Mouse (Mus musculus) frontal cortex, adult 2 months (tissue): ENCODE measurements around the gene Flt4. TPM values are rescaled to one million over a fixed set of nuclear protein-coding genes. Genes with fewer than 3 reads are reported as not detected.

ENCODE experiments used
- DNase-seq, 2 experiments: peaks; one replicate each; pipeline ENCODE4 v3.0.0; 2022; ENCODE audit warnings: low spot score in 1 of 2; ENCODE audit errors: extremely low spot score in 1 of 2
- polyA plus RNA-seq: library from polyadenylated mRNA; depleted of rRNA; stranded (reverse); fragments of >200 nt; gene quantifications from 2 replicates; pipeline ENCODE4 v1.2.3, GENCODE M21; 2012

The Flt4 gene
- polyA plus RNA-seq, 1 experiment = 1.9 TPM

GRCm38 (mm10) chr11:49636449-49636848 lies 27.4 kb downstream of the Flt4 start:
- no peak for DNase-seq

GRCm38 (mm10) chr11:49645677-49646076 lies 36.6 kb downstream of the Flt4 start:
- no peak for DNase-seq

- DNase-seq = peak in 1 of 2 experiments; percentile 28
Measured at GRCm38 (mm10) chr11:49650113-49650993, 41.3 kb downstream of the Flt4 start.

- DNase-seq = peak; percentile 43 to 69
Measured at GRCm38 (mm10) chr11:49650994-49651761, 42.1 kb downstream of the Flt4 start.

GRCm38 (mm10) chr11:49651762-49652322 lies 42.8 kb downstream of the Flt4 start:
- no peak for DNase-seq

- DNase-seq = peak; percentile 66 to 96
Measured at GRCm38 (mm10) chr11:49652401-49653078, 43.5 kb downstream of the Flt4 start.

- no peak for DNase-seq
Measured at GRCm38 (mm10) chr11:49653079-49653408, 44.0 kb downstream of the Flt4 start.

- no peak for DNase-seq
Measured at GRCm38 (mm10) chr11:49654651-49655050, 45.6 kb downstream of the Flt4 start.

- DNase-seq = no peak
Measured at GRCm38 (mm10) chr11:49655501-49655900, 46.4 kb downstream of the Flt4 start.

GRCm38 (mm10) chr11:49658065-49658464 lies 49.0 kb downstream of the Flt4 start:
- no peak for DNase-seq

GRCm38 (mm10) chr11:49658791-49659469 lies 49.9 kb downstream of the Flt4 start:
- no peak for DNase-seq

- DNase-seq = no peak
Measured at GRCm38 (mm10) chr11:49659470-49659799, 50.4 kb downstream of the Flt4 start.

GRCm38 (mm10) chr11:49662292-49662780 lies 53.3 kb downstream of the Flt4 start:
- DNase-seq = no peak

GRCm38 (mm10) chr11:49663310-49663709 lies 54.2 kb downstream of the Flt4 start, which contains the start of gene Scgb3a1:
TSS of gene Scgb3a1 (plus strand) at chr11:49663610.
- DNase-seq = no peak

GRCm38 (mm10) chr11:49664262-49665140 lies 55.4 kb downstream of the Flt4 start:
- no peak for DNase-seq

- no peak for DNase-seq
Measured at GRCm38 (mm10) chr11:49665462-49665861, 56.4 kb downstream of the Flt4 start.

GRCm38 (mm10) chr11:49673433-49673832 lies 64.4 kb downstream of the Flt4 start:
- no peak for DNase-seq

- DNase-seq = no peak
Measured at GRCm38 (mm10) chr11:49684237-49684973, 75.3 kb downstream of the Flt4 start.
